Mouse (Mus musculus) ovary, postnatal 10 days (tissue): Measurements from ENCODE around the gene Slc5a1.

Source experiments
- DNase-seq: peaks from one replicate; pipeline ENCODE4 v3.0.0; 2022; ENCODE audit warnings: low spot score

The Slc5a1 gene

GRCm38 (mm10) chr5:33104025-33104481, at the start of gene Slc5a1:
TSS of gene Slc5a1 (plus strand) at chr5:33104219.
- no peak for DNase-seq

- DNase-seq: no peak
Observed at GRCm38 (mm10) chr5:33056126-33056765, 47.8 kb upstream of the Slc5a1 start.

- no peak for DNase-seq
Observed at GRCm38 (mm10) chr5:33070071-33070470, 33.9 kb upstream of the Slc5a1 start.

- no peak for DNase-seq
Observed at GRCm38 (mm10) chr5:33076490-33077191, 27.4 kb upstream of the Slc5a1 start.

- DNase-seq: no peak
Observed at GRCm38 (mm10) chr5:33082896-33083295, 21.1 kb upstream of the Slc5a1 start.

- DNase-seq: no peak
Observed at GRCm38 (mm10) chr5:33084599-33084998, 19.4 kb upstream of the Slc5a1 start.

- no peak for DNase-seq
Observed at GRCm38 (mm10) chr5:33091342-33091741, 12.7 kb upstream of the Slc5a1 start.

GRCm38 (mm10) chr5:33095315-33095714, 8.7 kb upstream of the Slc5a1 start:
- no peak for DNase-seq

- DNase-seq: no peak
Observed at GRCm38 (mm10) chr5:33102369-33103055, 1.5 kb upstream of the Slc5a1 start.

- DNase-seq: no peak
Observed at GRCm38 (mm10) chr5:33104876-33105275, 857 bp downstream of the Slc5a1 start.

GRCm38 (mm10) chr5:33105660-33106059, 1.6 kb downstream of the Slc5a1 start:
- no peak for DNase-seq

- DNase-seq: no peak
Observed at GRCm38 (mm10) chr5:33107056-33107455, 3.0 kb downstream of the Slc5a1 start.

GRCm38 (mm10) chr5:33107778-33108405, 3.9 kb downstream of the Slc5a1 start:
- DNase-seq: no peak

- DNase-seq: no peak
Observed at GRCm38 (mm10) chr5:33121871-33122315, 17.9 kb downstream of the Slc5a1 start.

- no peak for DNase-seq
Observed at GRCm38 (mm10) chr5:33123658-33124057, 19.6 kb downstream of the Slc5a1 start.

GRCm38 (mm10) chr5:33125318-33125717, 21.3 kb downstream of the Slc5a1 start:
- DNase-seq: no peak

GRCm38 (mm10) chr5:33134132-33134531, 30.1 kb downstream of the Slc5a1 start:
- no peak for DNase-seq

- DNase-seq: no peak
Observed at GRCm38 (mm10) chr5:33135611-33136010, 31.6 kb downstream of the Slc5a1 start.

GRCm38 (mm10) chr5:33142790-33143455, 38.9 kb downstream of the Slc5a1 start:
- DNase-seq: peak; percentile 6

- DNase-seq: no peak
Observed at GRCm38 (mm10) chr5:33144025-33144424, 40.0 kb downstream of the Slc5a1 start.

- no peak for DNase-seq
Observed at GRCm38 (mm10) chr5:33146837-33147236, 42.8 kb downstream of the Slc5a1 start.

GRCm38 (mm10) chr5:33147691-33148090, 43.7 kb downstream of the Slc5a1 start:
- DNase-seq: no peak
